Mouse (Mus musculus): ENCODE data around the gene Rin1. TPM values are rescaled to one million over a fixed set of nuclear protein-coding genes. Genes with fewer than 3 reads are reported as not detected.
"Not testable (repeated sequence)": the region's sequence is repeated elsewhere in the genome, so short reads cannot be mapped to it uniquely, and the experiment has no call there.

The Rin1 gene
- 1.3 and 1.6 TPM in 2 replicates for polyA plus RNA-seq (2014; fragmentation: Nextera tagmentation; extraction: Ambion mirVana)

DNA sequence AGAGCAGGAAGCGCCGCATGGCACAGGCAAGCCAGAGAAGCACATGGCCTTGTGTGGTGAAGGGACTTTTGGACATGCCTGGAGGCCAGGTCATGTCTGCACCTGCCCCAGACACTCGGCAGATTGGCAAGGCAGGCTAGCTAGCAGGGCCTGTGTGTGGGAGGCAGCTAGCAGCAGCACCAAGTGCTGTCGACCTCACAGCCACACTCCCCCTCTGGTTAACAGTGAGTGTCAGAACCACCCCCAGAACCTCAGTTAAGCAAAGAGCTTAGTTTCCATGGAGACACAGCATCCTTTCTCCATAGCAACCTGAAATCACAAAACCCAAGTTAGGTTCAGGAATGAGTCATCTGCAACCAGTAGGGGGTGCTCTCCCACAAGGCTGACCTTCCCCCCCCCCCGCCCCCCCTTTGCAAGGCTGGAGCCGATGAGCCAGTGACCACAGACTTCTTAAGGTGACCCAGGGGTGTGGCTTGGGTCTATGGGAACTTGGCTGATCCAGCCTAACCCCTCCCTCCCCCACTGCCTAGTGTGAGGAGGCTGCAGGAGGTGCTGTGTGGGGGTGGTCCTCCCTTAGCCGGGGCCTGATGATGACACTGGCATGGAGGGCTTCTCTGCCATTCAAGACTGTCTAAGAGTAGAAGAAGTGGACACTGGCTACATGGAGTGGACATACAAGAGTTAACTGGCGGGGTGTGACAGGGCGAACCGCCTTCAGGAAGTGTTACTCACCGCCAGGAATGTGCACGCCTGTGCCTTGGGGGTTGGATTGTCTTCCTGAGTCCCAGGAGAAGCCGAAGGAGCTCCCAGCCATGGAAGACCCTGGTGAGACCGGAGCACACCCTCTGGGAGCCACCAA, at the start of gene Rin1:
Gene Rin1, plus strand, starts transcription at position 435 of the 859 bp plus-strand sequence.
- peak within 1 kb of the TSS; percentile 3; the same call in 1 of the 2 replicates for H3K9ac ChIP-seq (ENCODE audit: low read length)
- peaks cover 33% of the 10 kb centered on the region for H3K27me3 ChIP-seq (ENCODE audit: control insufficient read depth, insufficient read depth, low read length)
- peak; percentile 36; the same call in 1 of the 2 replicates for ATAC-seq (ENCODE audit: insufficient number of reproducible peaks, low FRiP score, low TSS enrichment, low read depth)
- H3K9me3 ChIP-seq (ENCODE audit: control insufficient read depth, low read length) = no peaks in the 10 kb centered on the region
- 20% methylated on average over 12 of the region's 14 CpGs for WGBS
- peaks cover 16% of the 10 kb centered on the region for H3K4me1 ChIP-seq (ENCODE audit: control insufficient read depth, insufficient read depth, low read length)
- H3K4me3 ChIP-seq (ENCODE audit: low read depth, low read length) = peak within 1 kb of the TSS; percentile 22
- peaks cover 8% of the 10 kb centered on the region for H3K36me3 ChIP-seq (ENCODE audit: control insufficient read depth, insufficient read depth, low read length)
- no peak within 1 kb of the TSS for H3K27ac ChIP-seq (replicated peaks; ENCODE audit: low read depth, low read length)
- H3K4me2 ChIP-seq (ENCODE audit: low read depth, severe bottlenecking) = peak within 1 kb of the TSS; percentile 33
- peak; percentile 67 for DNase-seq (ENCODE audit: low spot score)

DNA sequence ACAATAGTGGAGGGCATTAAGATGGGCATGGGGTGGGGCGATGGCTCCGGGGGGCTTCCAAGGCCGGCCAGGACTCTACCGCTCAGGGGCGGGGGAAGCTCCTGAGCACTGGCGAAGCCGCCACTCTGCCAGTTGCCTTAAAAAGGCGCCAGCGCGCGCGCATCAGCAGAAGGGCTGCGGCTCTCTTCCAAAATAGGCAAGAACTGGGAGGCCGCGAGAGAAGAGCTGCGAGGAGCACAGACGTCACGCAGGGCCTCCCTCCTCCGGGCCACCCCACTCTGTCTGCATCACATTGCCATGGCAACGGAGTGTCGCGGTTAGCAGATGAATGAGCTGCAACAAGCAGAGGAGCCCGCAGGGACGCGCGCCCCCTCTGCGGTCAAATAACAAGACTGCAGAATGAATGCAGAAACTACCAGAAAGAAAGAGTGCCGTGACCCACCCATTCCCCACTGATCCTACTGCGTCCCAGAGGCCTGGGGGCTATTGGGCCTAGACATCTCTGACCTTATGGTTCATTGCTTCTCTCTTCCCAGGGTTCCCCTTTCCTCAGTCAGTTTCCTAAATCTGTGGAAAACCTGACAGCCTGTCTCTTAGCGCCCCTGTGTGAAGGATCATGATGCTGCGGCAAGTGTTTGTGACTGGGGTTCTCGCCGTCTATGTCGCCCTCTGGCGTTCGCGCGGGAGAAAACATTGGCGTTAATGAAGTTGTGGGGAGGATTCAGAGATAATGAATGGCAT, 48.4 kb upstream of the Rin1 start:
- WGBS = under 1% methylated on average over 39 of the region's 39 CpGs
- peak overlapping the region; percentile 12; the same call in 1 of the 2 replicates for H3K4me3 ChIP-seq (ENCODE audit: low read depth, low read length)
- H3K36me3 ChIP-seq (ENCODE audit: control insufficient read depth, insufficient read depth, low read length) = no peaks in the 10 kb centered on the region
- H3K27me3 ChIP-seq (ENCODE audit: control insufficient read depth, insufficient read depth, low read length) = no peaks in the 10 kb centered on the region
- peak; percentile 84 for DNase-seq (ENCODE audit: low spot score)
- no peaks in the 10 kb centered on the region for H3K4me1 ChIP-seq (ENCODE audit: control insufficient read depth, insufficient read depth, low read length)
- H3K27ac ChIP-seq (replicated peaks; ENCODE audit: low read depth, low read length) = no peak overlapping the region
- no peaks in the 10 kb centered on the region for H3K9me3 ChIP-seq (ENCODE audit: control insufficient read depth, low read length)
- no peak overlapping the region for H3K9ac ChIP-seq (ENCODE audit: low read length)
- H3K4me2 ChIP-seq (ENCODE audit: low read depth, severe bottlenecking) = peak overlapping the region; percentile 55
- peak; percentile 75 for ATAC-seq (ENCODE audit: insufficient number of reproducible peaks, low FRiP score, low TSS enrichment, low read depth)

GRCm38 (mm10) chr19:5003644-5004043, 46.6 kb upstream of the Rin1 start:
- H3K9me3 ChIP-seq (ENCODE audit: control insufficient read depth, low read length); H3K4me3 ChIP-seq (ENCODE audit: low read depth, low read length); H3K27ac ChIP-seq (replicated peaks; ENCODE audit: low read depth, low read length); ATAC-seq (ENCODE audit: insufficient number of reproducible peaks, low FRiP score, low TSS enrichment, low read depth); H3K9ac ChIP-seq (ENCODE audit: low read length); H3K27me3 ChIP-seq (ENCODE audit: control insufficient read depth, insufficient read depth, low read length); DNase-seq (ENCODE audit: low spot score); H3K4me2 ChIP-seq (ENCODE audit: low read depth, severe bottlenecking); H3K36me3 ChIP-seq (ENCODE audit: control insufficient read depth, insufficient read depth, low read length); H3K4me1 ChIP-seq (ENCODE audit: control insufficient read depth, insufficient read depth, low read length): not testable (repeated sequence)
- WGBS = 62% methylated on average over 2 of the region's 2 CpGs

DNA sequence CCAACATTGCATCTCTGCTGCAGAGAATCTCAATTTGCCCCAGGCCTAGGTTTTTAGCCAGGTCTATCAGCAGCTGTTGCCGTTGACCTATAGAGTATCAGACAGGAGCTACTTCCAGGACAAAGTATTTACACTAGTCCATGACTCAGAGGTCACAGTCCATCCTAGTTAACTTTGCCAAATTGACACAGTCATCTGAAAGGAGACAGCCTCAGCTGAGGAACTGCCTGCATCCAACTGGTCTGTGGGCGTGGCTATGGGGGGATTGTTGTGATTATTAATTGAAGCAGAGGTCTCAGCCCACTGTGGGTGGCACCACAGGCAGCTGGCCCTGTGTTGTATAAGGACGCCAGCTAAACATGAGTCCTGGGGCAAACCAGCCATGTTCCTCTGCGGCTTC, 45.4 kb upstream of the Rin1 start:
- Histone ChIP-seq H3K4me2 (ENCODE audit: low read depth, severe bottlenecking) (no peak overlapping the region), H3K27ac (replicated peaks; ENCODE audit: low read depth, low read length) (no peak overlapping the region), H3K4me3 (ENCODE audit: low read depth, low read length) (no peak overlapping the region), H3K9ac (ENCODE audit: low read length) (no peak overlapping the region), H3K36me3 (ENCODE audit: control insufficient read depth, insufficient read depth, low read length) (no peaks in the 10 kb centered on the region), H3K9me3 (ENCODE audit: control insufficient read depth, low read length) (no peaks in the 10 kb centered on the region), H3K27me3 (ENCODE audit: control insufficient read depth, insufficient read depth, low read length) (no peaks in the 10 kb centered on the region), H3K4me1 (ENCODE audit: control insufficient read depth, insufficient read depth, low read length) (no peaks in the 10 kb centered on the region)
- WGBS = 79% methylated on average over 4 of the region's 4 CpGs
- ATAC-seq (ENCODE audit: insufficient number of reproducible peaks, low FRiP score, low TSS enrichment, low read depth) (no peak), DNase-seq (ENCODE audit: low spot score) (no peak)

- no peaks in the 10 kb centered on the region for H3K27me3 ChIP-seq (ENCODE audit: control insufficient read depth, insufficient read depth, low read length)
- H3K4me1 ChIP-seq (ENCODE audit: control insufficient read depth, insufficient read depth, low read length) = peaks cover 5% of the 10 kb centered on the region; the same call in 1 of the 2 replicates
- WGBS = 73% methylated on average over 8 of the region's 8 CpGs
- H3K9me3 ChIP-seq (ENCODE audit: control insufficient read depth, low read length) = no peaks in the 10 kb centered on the region
- DNase-seq (ENCODE audit: low spot score) = no peak
- H3K27ac ChIP-seq (replicated peaks; ENCODE audit: low read depth, low read length) = no peak overlapping the region
- H3K4me2 ChIP-seq (ENCODE audit: low read depth, severe bottlenecking) = no peak overlapping the region
- H3K9ac ChIP-seq (ENCODE audit: low read length) = no peak overlapping the region
- H3K4me3 ChIP-seq (ENCODE audit: low read depth, low read length) = no peak overlapping the region
- no peaks in the 10 kb centered on the region for H3K36me3 ChIP-seq (ENCODE audit: control insufficient read depth, insufficient read depth, low read length)
- ATAC-seq (ENCODE audit: insufficient number of reproducible peaks, low FRiP score, low TSS enrichment, low read depth) = no peak
Measured at GRCm38 (mm10) chr19:5013138-5013537, 37.1 kb upstream of the Rin1 start.

- H3K9me3 ChIP-seq (ENCODE audit: control insufficient read depth, low read length) = no peaks in the 10 kb centered on the region
- no peak overlapping the region for H3K4me2 ChIP-seq (ENCODE audit: low read depth, severe bottlenecking)
- H3K9ac ChIP-seq (ENCODE audit: low read length) = no peak overlapping the region
- H3K4me1 ChIP-seq (ENCODE audit: control insufficient read depth, insufficient read depth, low read length) = peaks cover 5% of the 10 kb centered on the region; the same call in 1 of the 2 replicates
- no peaks in the 10 kb centered on the region for H3K36me3 ChIP-seq (ENCODE audit: control insufficient read depth, insufficient read depth, low read length)
- DNase-seq (ENCODE audit: low spot score) (peak; percentile 55), ATAC-seq (ENCODE audit: insufficient number of reproducible peaks, low FRiP score, low TSS enrichment, low read depth) (no peak)
- 22% methylated on average over 8 of the region's 8 CpGs for WGBS
- H3K4me3 ChIP-seq (ENCODE audit: low read depth, low read length) = no peak overlapping the region
- no peak overlapping the region for H3K27ac ChIP-seq (replicated peaks; ENCODE audit: low read depth, low read length)
- no peaks in the 10 kb centered on the region for H3K27me3 ChIP-seq (ENCODE audit: control insufficient read depth, insufficient read depth, low read length)
Measured at GRCm38 (mm10) chr19:5014961-5015398, 35.3 kb upstream of the Rin1 start.

DNA sequence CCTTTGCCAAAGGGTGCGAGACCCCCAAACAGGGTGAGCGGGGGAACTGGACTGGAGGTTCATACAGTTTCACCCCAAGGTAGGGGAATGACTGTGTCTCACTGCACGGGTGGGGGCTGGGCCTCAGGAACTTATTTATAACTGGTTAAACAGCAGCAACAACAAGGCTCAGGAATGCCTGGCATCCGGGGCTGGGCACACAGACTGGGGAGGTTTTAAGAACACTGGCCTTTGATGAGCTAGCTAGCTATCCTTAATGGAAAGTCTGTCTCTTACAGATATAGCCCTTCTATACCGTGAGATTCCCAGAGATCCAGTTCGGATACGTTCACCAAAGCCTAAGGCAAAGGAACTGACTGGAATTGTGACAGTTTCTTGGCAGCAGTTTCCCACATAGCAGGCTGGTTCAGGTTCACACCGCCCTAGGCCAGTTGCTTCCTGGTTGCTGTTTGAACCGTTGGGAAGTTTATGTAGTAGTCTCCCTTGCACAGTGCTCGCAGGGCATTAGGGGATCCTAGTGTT, 34.0 kb upstream of the Rin1 start:
- Histone ChIP-seq H3K4me2 (ENCODE audit: low read depth, severe bottlenecking) (no peak overlapping the region), H3K4me1 (ENCODE audit: control insufficient read depth, insufficient read depth, low read length) (peaks cover 5% of the 10 kb centered on the region; the same call in 1 of the 2 replicates), H3K27ac (replicated peaks; ENCODE audit: low read depth, low read length) (no peak overlapping the region), H3K9ac (ENCODE audit: low read length) (peak overlapping the region; percentile 30; the same call in 1 of the 2 replicates), H3K27me3 (ENCODE audit: control insufficient read depth, insufficient read depth, low read length) (no peaks in the 10 kb centered on the region), H3K9me3 (ENCODE audit: control insufficient read depth, low read length) (no peaks in the 10 kb centered on the region), H3K36me3 (ENCODE audit: control insufficient read depth, insufficient read depth, low read length) (no peaks in the 10 kb centered on the region), H3K4me3 (ENCODE audit: low read depth, low read length) (no peak overlapping the region)
- ATAC-seq (ENCODE audit: insufficient number of reproducible peaks, low FRiP score, low TSS enrichment, low read depth) (no peak), DNase-seq (ENCODE audit: low spot score) (peak; percentile 35)
- 37% methylated on average over 10 of the region's 10 CpGs for WGBS

DNA sequence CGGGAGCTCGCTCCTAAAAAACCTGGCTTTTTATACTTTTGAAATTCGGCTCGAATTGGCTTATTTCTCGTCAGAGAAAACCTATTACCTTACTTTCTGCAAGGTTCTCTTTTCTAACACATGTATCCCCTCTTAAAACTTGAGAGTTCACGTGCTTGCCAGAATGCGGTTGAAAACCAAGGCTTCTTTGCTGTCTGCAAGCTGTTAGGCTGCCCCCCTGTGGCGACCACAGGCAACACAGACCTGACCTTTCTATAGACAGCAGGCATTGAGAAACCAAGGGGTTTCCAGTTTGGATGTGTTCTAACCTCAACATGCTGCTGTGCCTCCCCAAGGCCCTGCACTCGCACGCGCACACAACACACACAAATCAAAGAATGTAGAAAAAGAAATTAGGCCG, 33.5 kb upstream of the Rin1 start:
- Histone ChIP-seq H3K36me3 (ENCODE audit: control insufficient read depth, insufficient read depth, low read length) (no peaks in the 10 kb centered on the region), H3K27ac (replicated peaks; ENCODE audit: low read depth, low read length) (no peak overlapping the region), H3K4me3 (ENCODE audit: low read depth, low read length) (no peak overlapping the region), H3K4me1 (ENCODE audit: control insufficient read depth, insufficient read depth, low read length) (peaks cover 5% of the 10 kb centered on the region; the same call in 1 of the 2 replicates), H3K4me2 (ENCODE audit: low read depth, severe bottlenecking) (no peak overlapping the region), H3K9ac (ENCODE audit: low read length) (no peak overlapping the region; the same call in 1 of the 2 replicates), H3K9me3 (ENCODE audit: control insufficient read depth, low read length) (no peaks in the 10 kb centered on the region), H3K27me3 (ENCODE audit: control insufficient read depth, insufficient read depth, low read length) (no peaks in the 10 kb centered on the region)
- ATAC-seq (ENCODE audit: insufficient number of reproducible peaks, low FRiP score, low TSS enrichment, low read depth) (no peak), DNase-seq (ENCODE audit: low spot score) (peak; percentile 86)
- WGBS = 21% methylated on average over 12 of the region's 12 CpGs

All from limb, embryonic 11.5 days (tissue).